Mouse (Mus musculus) CH12.LX (cell line): ENCODE results near the gene Nacc1.

ENCODE experiments used
- CHD1 ChIP-seq: IDR thresholded peaks from 2 replicates; pipeline ENCODE4 v1.6.1; 2012; ENCODE audit warnings: low read depth, low read length, improper control_type of control experiment, inconsistent platforms
- CTCF ChIP-seq, 2 experiments: IDR thresholded peaks in 1 of 2; conservative IDR thresholded peaks in 1 of 2; 2 replicates each; pipeline ENCODE4 v1.5.1; 2011 to 2012; ENCODE audit warnings: low read depth in 2 of 2, low read length in 2 of 2, improper control_type of control experiment in 1 of 2, inconsistent platforms in 1 of 2, mild to moderate bottlenecking in 1 of 2, moderate library complexity in 1 of 2
- EP300 ChIP-seq: IDR thresholded peaks from 2 replicates; pipeline ENCODE4 v1.6.1; 2011; ENCODE audit warnings: low read length, improper control_type of control experiment
- IRF4 ChIP-seq: IDR thresholded peaks from 2 replicates; pipeline ENCODE4 v1.6.1; 2014; ENCODE audit warnings: low read depth, mild to moderate bottlenecking, inconsistent platforms, low read length, improper control_type of control experiment
- MXI1 ChIP-seq: IDR thresholded peaks from 2 replicates; pipeline ENCODE4 v1.6.1; 2011; ENCODE audit warnings: mild to moderate bottlenecking, low read depth, low read length, improper control_type of control experiment
- POLR2A ChIP-seq: IDR thresholded peaks from 2 replicates; pipeline ENCODE4 v1.6.1; 2011; ENCODE audit warnings: low read depth, mild to moderate bottlenecking, improper control_type of control experiment, low read length
- POLR2AphosphoS2 ChIP-seq: IDR thresholded peaks from 2 replicates; pipeline ENCODE4 v1.6.1; 2011; ENCODE audit warnings: low read depth, low read length, improper control_type of control experiment
- ZNF384 ChIP-seq: IDR thresholded peaks from 2 replicates; pipeline ENCODE4 v1.6.1; 2012; ENCODE audit warnings: low read depth, low read length, improper control_type of control experiment, inconsistent platforms

DNA sequence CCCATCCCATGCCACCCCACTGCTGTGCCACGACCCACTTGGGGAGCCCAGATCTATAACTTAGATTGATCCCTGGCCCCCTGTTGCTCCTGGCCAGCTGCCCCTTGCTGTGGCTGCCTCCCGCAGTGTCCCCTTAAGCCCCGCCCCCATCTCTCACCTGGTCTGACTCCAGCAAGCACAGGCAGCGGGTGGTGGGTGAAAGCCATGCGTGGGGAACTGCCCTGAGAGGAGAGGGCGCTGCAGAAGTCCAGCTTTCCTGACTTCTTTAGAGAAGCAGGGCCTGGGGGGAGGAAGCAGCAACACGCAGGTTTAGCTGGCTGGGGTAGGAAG lies 35.9 kb upstream of the Nacc1 start:
- TF ChIP-seq IRF4 (no peak), CHD1 (no peak), CTCF (conservative IDR thresholded peaks at IDR 0.05 in 1 of 2, IDR thresholded peaks at IDR 0.05 in 1 of 2; ENCODE audit: low read depth in 2 of 2, low read length in 2 of 2) (no peak), ZNF384 (no peak), POLR2A (no peak), MXI1 (no peak), EP300 (no peak), POLR2AphosphoS2 (no peak)
